Mouse (Mus musculus) forebrain, embryonic 15.5 days (tissue): Measurements from ENCODE around the gene Brd3os. TPM values are rescaled to one million over a fixed set of nuclear protein-coding genes. Genes with fewer than 3 reads are reported as not detected.

Source experiments
- ATAC-seq: fragments of 200-750 bp; cut with Nextera tagmentation; replicated peaks from 2 replicates; pipeline ENCODE4 v1.8.0; 2017; ENCODE audit warnings: mild to moderate bottlenecking, moderate TSS enrichment, moderate library complexity
- H3K27ac ChIP-seq: fragments of 300-500 bp; sonication (generic); replicated peaks from 2 replicates; pipeline ENCODE4 v1.5.1; 2015; ENCODE audit warnings: mild to moderate bottlenecking, inconsistent platforms
- H3K27me3 ChIP-seq: fragments of 300-500 bp; sonication (generic); 2 replicates; pipeline ENCODE4 v1.6.1; 2015; ENCODE audit warnings: inconsistent platforms
- H3K36me3 ChIP-seq: fragments of 300-500 bp; sonication (generic); 2 replicates; pipeline ENCODE4 v1.6.1; 2015; ENCODE audit warnings: mild to moderate bottlenecking, inconsistent platforms
- H3K4me1 ChIP-seq: fragments of 300-500 bp; sonication (generic); 2 replicates; pipeline ENCODE4 v1.6.1; 2015; ENCODE audit warnings: inconsistent platforms
- H3K4me2 ChIP-seq: fragments of 300-500 bp; sonication (generic); replicated peaks from 2 replicates; pipeline ENCODE4 v1.6.1; 2015; ENCODE audit warnings: mild to moderate bottlenecking, inconsistent platforms
- H3K4me3 ChIP-seq: fragments of 300-500 bp; sonication (generic); 2 replicates; pipeline ENCODE4 v1.5.1; 2015; ENCODE audit warnings: mild to moderate bottlenecking, inconsistent platforms
- H3K9ac ChIP-seq: fragments of 300-500 bp; sonication (generic); replicated peaks from 2 replicates; pipeline ENCODE4 v1.6.1; 2015; ENCODE audit warnings: mild to moderate bottlenecking, inconsistent platforms
- H3K9me3 ChIP-seq: fragments of 300-500 bp; sonication (generic); 2 replicates; pipeline ENCODE4 v1.6.1; 2016; ENCODE audit warnings: inconsistent platforms
- WGBS: fragments of 180-500 bp; shearing (Covaris S2); methylation state at CpG from one replicate; pipeline ENCODE4 v1.1.7; 2015; ENCODE audit warnings: mixed read lengths; 5-methylcytosine and 5-hydroxymethylcytosine counted together
- polyA plus RNA-seq: library from polyadenylated mRNA; unstranded; fragments of >200 nt; fragmentation: Nextera tagmentation; extraction: Ambion mirVana; gene quantifications from 2 replicates; pipeline ENCODE4 v1.2.1, GENCODE M21; 2015

The Brd3os gene
- polyA plus RNA-seq, 1 experiment from 2014 or later, result 31.5 TPM

DNA sequence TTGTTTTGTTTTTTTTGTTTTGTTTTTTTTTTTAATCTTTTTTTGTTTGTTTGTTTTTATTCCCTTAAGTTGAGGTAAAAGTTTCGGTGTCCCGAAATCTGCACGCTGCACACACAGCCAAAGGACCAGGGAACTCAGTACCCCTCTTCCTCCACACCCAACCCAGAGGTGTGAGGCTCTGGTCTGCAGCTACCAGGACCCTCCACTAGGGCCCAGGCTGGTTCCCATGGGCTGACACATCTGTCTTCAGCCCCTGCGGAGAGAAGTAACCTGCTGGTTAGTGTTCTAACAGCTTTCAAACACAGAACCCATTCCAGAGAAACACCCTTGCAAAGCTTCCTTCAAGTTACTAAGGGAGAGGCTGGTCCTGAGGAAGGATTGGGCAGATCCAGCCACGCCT is 5.7 kb downstream of the Brd3os start:
- peaks cover 73% of the 10 kb centered on the region for H3K36me3 ChIP-seq
- ATAC-seq, result no peak
- no peak overlapping the region for H3K27ac ChIP-seq

DNA sequence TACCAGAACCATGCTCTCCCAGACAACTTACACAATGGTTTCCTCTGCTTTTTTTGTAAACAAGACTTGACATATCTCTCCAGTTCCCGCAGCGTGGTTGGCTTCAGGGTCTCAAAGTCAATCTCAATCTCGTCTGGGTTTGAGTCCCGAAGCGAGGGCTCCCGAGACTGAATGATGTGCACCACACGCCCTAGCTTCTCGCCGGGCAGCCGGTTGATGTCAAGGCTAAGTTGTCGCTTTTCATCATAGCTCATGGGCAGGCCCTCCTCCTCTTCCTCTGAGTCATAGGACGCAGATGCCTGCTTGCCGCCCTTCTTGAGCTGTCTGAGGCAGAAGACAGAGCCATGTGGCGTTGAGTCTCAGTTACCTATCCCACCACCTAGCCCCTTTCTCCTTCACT is 8.1 kb downstream of the Brd3os start:
- no peak for ATAC-seq

More for the DNA sequence above, 5.7 kb downstream of the Brd3os start:
- Histone ChIP-seq H3K9ac (no peak overlapping the region), H3K4me3 (no peak overlapping the region), H3K4me2 (no peak overlapping the region), H3K27me3 (no peaks in the 10 kb centered on the region), H3K4me1 (peaks cover 10% of the 10 kb centered on the region), H3K9me3 (no peaks in the 10 kb centered on the region)
- 84% methylated on average over 5 of the region's 5 CpGs for WGBS

DNA sequence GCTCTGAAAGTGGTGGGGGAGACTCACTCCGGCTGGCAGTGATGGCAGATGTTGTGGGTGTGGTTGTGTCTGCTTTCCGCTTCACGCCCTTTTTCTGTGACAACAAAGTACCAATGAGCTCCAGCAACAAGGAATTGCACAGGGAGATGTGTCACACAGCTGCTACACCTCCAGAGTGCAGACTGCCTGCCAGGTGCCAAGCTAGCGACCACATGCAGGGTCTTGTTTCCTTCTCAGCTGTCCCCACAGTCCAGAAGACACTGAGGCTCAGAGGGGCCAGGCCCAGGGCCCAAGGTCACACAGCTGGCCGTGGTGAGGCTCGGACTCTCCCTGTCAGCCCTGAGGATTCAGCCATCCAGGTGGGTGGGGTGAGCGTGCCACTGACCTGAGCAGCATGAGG is 17.6 kb downstream of the Brd3os start:
- H3K27ac ChIP-seq, result no peak overlapping the region
- peaks cover 92% of the 10 kb centered on the region for H3K36me3 ChIP-seq
- no peak overlapping the region for H3K4me3 ChIP-seq
- no peak overlapping the region for H3K9ac ChIP-seq
- no peaks in the 10 kb centered on the region for H3K27me3 ChIP-seq
- WGBS, result 88% methylated on average over 7 of the region's 7 CpGs
- no peaks in the 10 kb centered on the region for H3K4me1 ChIP-seq
- ATAC-seq, result no peak
- no peaks in the 10 kb centered on the region for H3K9me3 ChIP-seq
- H3K4me2 ChIP-seq, result no peak overlapping the region

More for the DNA sequence above, 8.1 kb downstream of the Brd3os start:
- 91% methylated on average over 14 of the region's 14 CpGs for WGBS
- H3K36me3 ChIP-seq, result peaks cover 94% of the 10 kb centered on the region
- no peak overlapping the region for H3K27ac ChIP-seq
- no peak overlapping the region for H3K4me2 ChIP-seq
- H3K9me3 ChIP-seq, result no peaks in the 10 kb centered on the region
- H3K4me3 ChIP-seq, result no peak overlapping the region
- H3K27me3 ChIP-seq, result no peaks in the 10 kb centered on the region
- H3K4me1 ChIP-seq, result no peaks in the 10 kb centered on the region
- no peak overlapping the region for H3K9ac ChIP-seq

DNA sequence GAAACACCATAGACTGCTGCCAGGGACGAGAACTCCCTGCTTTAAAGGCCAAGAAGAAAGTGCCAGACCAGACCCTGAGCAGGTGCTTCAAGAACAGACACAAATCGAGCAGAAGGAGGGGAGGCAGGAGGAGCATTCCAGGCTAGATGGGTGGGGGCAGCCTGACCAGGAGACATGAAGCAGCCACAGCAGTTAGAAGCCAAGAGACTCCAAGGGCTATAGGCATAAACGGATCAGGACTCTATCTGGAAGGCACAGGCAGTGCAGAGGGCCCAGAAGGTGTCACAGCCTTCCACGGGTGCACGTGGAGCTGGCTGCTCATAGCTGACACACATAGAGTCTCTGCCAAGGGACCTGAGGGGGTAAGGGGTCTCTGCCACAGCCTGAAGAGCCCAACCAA is 18.0 kb downstream of the Brd3os start:
- H3K9me3 ChIP-seq, result no peaks in the 10 kb centered on the region
- ATAC-seq, result no peak

DNA sequence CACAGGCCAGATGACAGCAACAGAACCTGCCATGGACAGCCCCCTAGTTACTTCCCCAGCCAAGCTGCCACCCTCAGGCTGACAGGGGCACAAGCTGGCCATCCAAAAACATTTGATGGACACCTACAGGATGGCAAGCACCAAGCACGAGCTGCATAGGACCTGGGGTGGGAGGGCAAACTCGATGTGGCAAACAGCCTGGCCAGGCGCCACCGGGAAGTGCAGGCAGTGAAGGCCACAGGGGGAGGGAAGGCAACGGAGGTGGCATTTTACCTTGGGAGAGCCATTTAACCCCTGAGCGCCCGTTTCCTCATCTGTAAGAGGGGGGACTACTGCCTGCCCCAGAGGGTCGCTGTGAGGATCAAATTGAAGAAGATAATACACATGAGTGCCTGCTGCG is 18.5 kb downstream of the Brd3os start:
- Histone ChIP-seq H3K4me2 (no peak overlapping the region), H3K4me1 (no peaks in the 10 kb centered on the region), H3K9me3 (no peaks in the 10 kb centered on the region), H3K27me3 (no peaks in the 10 kb centered on the region), H3K9ac (no peak overlapping the region), H3K27ac (no peak overlapping the region), H3K36me3 (peaks cover 84% of the 10 kb centered on the region), H3K4me3 (no peak overlapping the region)
- ATAC-seq, result no peak
- 67% methylated on average over 9 of the region's 9 CpGs for WGBS

More for the DNA sequence above, 18.0 kb downstream of the Brd3os start:
- H3K4me3 ChIP-seq, result no peak overlapping the region
- H3K27ac ChIP-seq, result no peak overlapping the region
- WGBS, result 86% methylated on average over 5 of the region's 5 CpGs
- H3K4me1 ChIP-seq, result no peaks in the 10 kb centered on the region
- peaks cover 89% of the 10 kb centered on the region for H3K36me3 ChIP-seq
- H3K27me3 ChIP-seq, result no peaks in the 10 kb centered on the region
- H3K9ac ChIP-seq, result no peak overlapping the region
- no peak overlapping the region for H3K4me2 ChIP-seq

DNA sequence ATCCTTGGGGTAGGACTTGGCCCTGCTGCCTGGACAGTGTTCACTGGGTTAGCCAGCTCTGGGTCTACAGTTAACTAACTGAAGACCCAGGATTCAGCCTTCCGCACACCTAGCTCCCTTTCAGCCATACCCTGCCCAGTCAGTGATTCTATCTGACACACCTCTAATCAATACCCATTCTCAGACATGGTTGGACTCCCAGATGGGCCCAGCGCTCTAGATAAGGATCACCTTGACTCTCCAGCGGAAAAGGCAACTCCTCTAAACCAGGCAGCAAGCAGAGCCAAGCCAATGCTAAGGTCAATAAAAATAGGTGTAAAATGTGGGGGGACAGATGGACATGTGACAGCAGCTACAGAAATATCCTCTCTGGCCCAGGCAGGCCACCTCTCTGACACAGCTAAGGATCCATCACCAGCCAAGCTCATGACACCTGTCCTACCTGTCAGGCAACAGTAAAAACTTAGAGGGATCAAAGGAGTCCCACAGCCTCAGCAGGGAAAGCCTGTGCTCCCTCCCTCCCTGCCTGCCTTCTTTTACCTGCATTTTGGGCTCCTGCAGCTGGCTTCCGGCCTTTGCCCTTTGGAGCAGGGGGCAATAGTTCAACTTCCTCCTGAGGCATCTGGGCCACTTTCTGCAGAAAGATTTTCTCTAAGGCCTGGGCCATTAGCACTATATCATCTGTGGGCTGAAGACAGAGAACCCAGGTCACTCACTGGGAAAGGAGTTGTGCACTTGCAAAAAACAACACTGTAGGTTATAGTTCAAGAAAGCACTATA is 19.9 kb downstream of the Brd3os start:
- Histone ChIP-seq H3K4me2 (no peak overlapping the region), H3K9ac (no peak overlapping the region), H3K4me1 (no peaks in the 10 kb centered on the region), H3K9me3 (no peaks in the 10 kb centered on the region), H3K4me3 (no peak overlapping the region), H3K27ac (no peak overlapping the region), H3K36me3 (peaks cover 71% of the 10 kb centered on the region), H3K27me3 (no peaks in the 10 kb centered on the region)
- no peak for ATAC-seq
- WGBS, result 92% methylated on average over 4 of the region's 4 CpGs

DNA sequence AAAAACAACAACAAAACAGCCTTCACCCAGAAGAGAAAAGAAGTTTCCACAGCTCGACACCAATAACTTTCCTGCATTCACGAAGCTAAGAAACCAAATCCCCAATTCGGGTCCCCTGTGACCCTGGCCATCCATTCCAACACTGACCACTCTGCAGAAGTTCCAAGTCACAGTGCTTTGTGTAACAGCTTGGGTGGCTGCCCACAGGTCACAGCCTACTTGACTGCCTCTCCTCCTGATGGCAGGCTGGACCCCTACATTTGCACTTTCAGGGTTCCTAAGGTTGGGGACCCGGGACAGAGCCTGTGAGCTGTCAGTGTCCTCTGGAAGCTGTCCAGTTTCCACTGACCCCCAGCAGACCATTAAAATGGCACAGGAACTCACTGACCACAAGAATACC is 20.8 kb downstream of the Brd3os start:
- no peak for ATAC-seq
- no peak overlapping the region for H3K4me3 ChIP-seq
- H3K9me3 ChIP-seq, result no peaks in the 10 kb centered on the region
- H3K4me1 ChIP-seq, result no peaks in the 10 kb centered on the region
- H3K27me3 ChIP-seq, result no peaks in the 10 kb centered on the region
- H3K36me3 ChIP-seq, result peaks cover 63% of the 10 kb centered on the region
- no peak overlapping the region for H3K27ac ChIP-seq
- no peak overlapping the region for H3K4me2 ChIP-seq
- 94% methylated on average over 4 of the region's 4 CpGs for WGBS
- H3K9ac ChIP-seq, result no peak overlapping the region

DNA sequence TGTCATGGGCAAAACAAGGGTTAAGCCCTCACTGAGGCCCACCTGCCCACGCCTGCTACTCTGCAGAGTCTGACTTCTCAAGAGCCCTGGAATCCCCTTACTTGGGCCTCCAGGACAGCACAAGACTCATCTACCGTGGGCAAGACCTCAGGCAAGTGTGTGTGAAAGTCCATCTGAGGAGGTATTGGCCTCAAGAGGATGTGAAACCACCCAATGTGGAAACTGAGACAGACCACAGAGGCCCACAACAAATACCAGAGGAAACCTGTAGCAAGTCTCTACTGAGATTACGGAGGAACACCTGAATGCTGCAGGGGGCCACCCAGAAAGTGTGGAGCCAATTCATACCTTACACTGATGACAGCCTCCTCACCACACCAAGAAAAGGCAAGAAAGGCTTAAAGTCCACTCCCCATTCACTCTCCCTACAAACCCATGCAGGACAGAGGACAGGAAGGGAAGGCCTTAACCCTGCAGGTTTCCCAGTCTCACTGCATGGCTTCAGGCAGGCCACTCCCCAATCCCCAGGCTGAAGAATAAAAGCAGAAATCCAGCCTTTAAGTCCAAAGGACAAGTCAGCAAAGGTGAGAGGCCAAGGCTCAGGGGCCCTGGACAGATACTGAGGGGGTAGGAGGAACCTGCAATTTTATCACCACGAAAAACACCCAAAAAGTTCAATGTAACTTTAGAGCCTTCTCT is 27.3 kb downstream of the Brd3os start:
- no peak for ATAC-seq
- H3K4me3 ChIP-seq, result no peak overlapping the region
- no peak overlapping the region for H3K27ac ChIP-seq
- no peak overlapping the region for H3K4me2 ChIP-seq
- peaks cover 3% of the 10 kb centered on the region; the same call in 1 of the 2 replicates for H3K36me3 ChIP-seq
- H3K4me1 ChIP-seq, result peaks cover 46% of the 10 kb centered on the region
- no peaks in the 10 kb centered on the region for H3K9me3 ChIP-seq
- H3K27me3 ChIP-seq, result no peaks in the 10 kb centered on the region
- H3K9ac ChIP-seq, result no peak overlapping the region
- WGBS, result 80% methylated on average over 4 of the region's 4 CpGs

DNA sequence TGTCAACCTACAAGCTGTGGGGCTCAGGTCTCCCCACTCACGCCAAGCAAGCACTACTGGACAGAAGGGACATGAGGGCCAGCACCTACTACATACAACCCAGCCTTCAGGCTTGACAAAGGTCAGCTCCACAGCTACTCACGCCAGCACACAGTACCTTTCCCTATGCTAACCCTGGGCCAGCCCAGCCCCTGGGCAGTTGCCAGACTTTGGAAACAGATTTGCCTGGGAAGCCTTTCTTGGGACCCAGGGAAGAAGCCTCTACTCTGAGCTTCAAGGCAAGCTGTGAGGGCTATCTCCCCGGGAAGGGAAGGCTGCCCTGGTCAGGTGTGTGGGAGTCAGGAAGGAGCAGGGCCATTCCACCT is 27.8 kb downstream of the Brd3os start:
- ATAC-seq, result no peak
- H3K4me1 ChIP-seq, result peaks cover 48% of the 10 kb centered on the region
- 73% methylated on average over 3 of the region's 3 CpGs for WGBS
- H3K27me3 ChIP-seq, result no peaks in the 10 kb centered on the region
- H3K36me3 ChIP-seq, result no peaks in the 10 kb centered on the region; the same call in 1 of the 2 replicates
- no peaks in the 10 kb centered on the region for H3K9me3 ChIP-seq
- no peak overlapping the region for H3K9ac ChIP-seq
- no peak overlapping the region for H3K27ac ChIP-seq
- no peak overlapping the region for H3K4me2 ChIP-seq
- no peak overlapping the region for H3K4me3 ChIP-seq

DNA sequence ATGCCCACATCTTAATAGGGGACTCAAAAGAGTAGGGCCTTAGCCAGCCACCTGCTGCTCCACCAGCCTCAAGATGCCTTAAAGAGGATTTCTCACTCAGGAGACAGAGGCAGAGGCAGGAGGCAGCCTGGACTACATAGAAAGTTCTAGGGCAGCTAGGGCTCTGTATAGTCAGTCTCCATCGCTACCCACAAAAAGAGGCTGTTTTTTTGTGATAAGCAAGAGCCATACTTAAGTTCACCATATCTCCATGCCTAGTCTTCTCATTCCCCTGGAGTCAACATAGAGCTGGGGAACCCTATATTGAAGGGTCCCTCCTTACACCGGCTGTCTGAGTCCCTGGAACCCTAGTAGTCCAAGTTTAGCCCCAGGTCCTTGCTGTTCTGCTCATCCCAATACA is 28.4 kb downstream of the Brd3os start:
- Histone ChIP-seq H3K36me3 (no peaks in the 10 kb centered on the region; the same call in 1 of the 2 replicates), H3K4me3 (no peak overlapping the region), H3K9ac (no peak overlapping the region), H3K27ac (no peak overlapping the region), H3K9me3 (no peaks in the 10 kb centered on the region), H3K4me2 (no peak overlapping the region), H3K27me3 (no peaks in the 10 kb centered on the region), H3K4me1 (peaks cover 48% of the 10 kb centered on the region)
- WGBS, result 89% methylated on average over 2 of the region's 2 CpGs
- ATAC-seq, result no peak

DNA sequence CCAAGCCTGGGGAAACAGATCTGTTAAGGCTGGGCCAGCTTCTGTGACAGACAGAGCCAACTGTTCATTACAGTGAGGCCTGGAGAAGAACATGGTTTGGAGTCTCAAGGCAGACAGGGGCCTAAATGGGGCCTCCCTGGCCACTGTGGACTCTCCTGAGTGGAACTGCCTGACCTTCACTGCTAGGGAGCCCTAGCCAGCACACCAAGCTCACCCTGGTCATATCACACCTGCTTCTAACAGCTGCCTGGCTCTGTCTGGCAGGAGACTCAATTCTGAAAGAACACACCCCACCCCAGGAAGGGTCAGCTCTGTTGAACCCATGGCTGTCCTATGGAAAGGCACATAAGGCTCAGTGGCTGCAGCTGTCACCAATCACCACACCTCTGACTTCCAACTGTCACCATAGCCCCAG is 29.1 kb downstream of the Brd3os start:
- Histone ChIP-seq H3K4me1 (peaks cover 50% of the 10 kb centered on the region), H3K9ac (no peak overlapping the region)

DNA sequence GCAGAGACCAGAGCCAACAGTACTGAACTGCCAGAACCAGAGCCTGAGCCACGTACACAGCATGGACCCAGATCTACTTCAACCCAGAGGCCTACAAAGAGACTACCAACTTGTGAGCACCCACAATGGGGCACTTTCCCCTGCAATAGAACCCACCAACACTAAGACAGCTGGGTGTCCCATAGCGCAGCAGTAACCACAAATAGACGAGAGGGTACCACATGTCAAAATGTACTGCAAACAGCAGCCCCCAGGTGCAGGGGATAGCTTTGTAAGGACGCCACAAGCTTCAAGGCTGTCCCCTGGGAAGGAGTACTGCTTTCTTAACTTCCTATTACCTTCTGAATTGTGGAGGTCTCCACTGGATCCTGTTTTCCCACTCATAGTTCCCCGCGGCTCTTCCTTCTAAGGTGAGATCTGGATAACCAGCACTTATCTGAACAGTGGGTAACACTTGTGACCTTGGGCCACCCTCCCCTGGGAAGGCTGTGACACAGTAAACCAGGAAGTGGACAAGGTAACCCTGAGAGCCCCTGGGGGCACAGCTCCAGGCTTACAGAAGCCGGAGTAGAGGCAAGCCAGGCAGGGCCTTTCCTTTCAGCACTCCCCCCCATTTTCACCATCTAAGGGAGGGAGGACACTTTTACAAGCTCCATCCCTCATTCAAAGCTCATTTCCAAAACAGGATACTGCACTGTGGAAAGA is 31.1 kb downstream of the Brd3os start:
- Histone ChIP-seq H3K9me3 (no peaks in the 10 kb centered on the region), H3K9ac (0 out of 2 replicates have a peak overlapping the region, but pooled peaks have one; percentile 99), H3K27ac (no peak overlapping the region), H3K4me1 (peaks cover 59% of the 10 kb centered on the region), H3K4me3 (peak overlapping the region; percentile 90), H3K4me2 (peak overlapping the region; percentile 97), H3K27me3 (no peaks in the 10 kb centered on the region), H3K36me3 (no peaks in the 10 kb centered on the region; the same call in 1 of the 2 replicates)
- ATAC-seq, result no peak
- WGBS, result 77% methylated on average over 7 of the region's 7 CpGs

More for the DNA sequence above, 29.1 kb downstream of the Brd3os start:
- no peak overlapping the region for H3K27ac ChIP-seq
- no peaks in the 10 kb centered on the region for H3K27me3 ChIP-seq
- H3K4me2 ChIP-seq, result no peak overlapping the region
- H3K9me3 ChIP-seq, result no peaks in the 10 kb centered on the region
- no peak overlapping the region for H3K4me3 ChIP-seq
- no peaks in the 10 kb centered on the region; the same call in 1 of the 2 replicates for H3K36me3 ChIP-seq
- ATAC-seq, result no peak
